Mouse (Mus musculus): Measurements from ENCODE around the gene Cdk12. TPM values are rescaled to one million over a fixed set of nuclear protein-coding genes. Genes with fewer than 3 reads are reported as not detected.

Gene Cdk12
- total RNA-seq, 2 experiments from 2014 or later = 61.8 to 63.3 TPM

Other genes starting within 250 kb of the Cdk12 start
- gene Plxdc1, start 216.6 kb upstream of the Cdk12 start, total RNA-seq (2015; ENCODE audit: low replicate concordance) = 1.3 TPM in 1 of 2 replicates, not detected in the other
- gene Plxdc1, start 216.6 kb upstream of the Cdk12 start, total RNA-seq (2017; ENCODE audit: low replicate concordance) = 2.3 and 2.4 TPM in 2 replicates
- 8.8 and 24.5 TPM in 2 replicates for gene Arl5c, start 206.9 kb upstream of the Cdk12 start, total RNA-seq (2015; ENCODE audit: low replicate concordance)
- gene Arl5c, start 206.9 kb upstream of the Cdk12 start, total RNA-seq (2017; ENCODE audit: low replicate concordance) = 9.6 and 17.5 TPM in 2 replicates
- gene Cacnb1, start 180.0 kb upstream of the Cdk12 start, total RNA-seq (2015; ENCODE audit: low replicate concordance) = not detected in 2 replicates
- gene Cacnb1, start 180.0 kb upstream of the Cdk12 start, total RNA-seq (2017; ENCODE audit: low replicate concordance) = 0.13 and 0.68 TPM in 2 replicates
- gene Rpl19, start 176.3 kb upstream of the Cdk12 start, total RNA-seq (2015; ENCODE audit: low replicate concordance) = 931 and 1,058 TPM in 2 replicates
- 346 and 531 TPM in 2 replicates for gene Rpl19, start 176.3 kb upstream of the Cdk12 start, total RNA-seq (2017; ENCODE audit: low replicate concordance)
- not detected in 2 replicates for gene Stac2, start 149.6 kb upstream of the Cdk12 start, total RNA-seq (2015; ENCODE audit: low replicate concordance)
- not detected in 2 replicates for gene Stac2, start 149.6 kb upstream of the Cdk12 start, total RNA-seq (2017; ENCODE audit: low replicate concordance)
- gene Fbxl20, start 52.7 kb upstream of the Cdk12 start, total RNA-seq (2015; ENCODE audit: low replicate concordance) = 8.6 and 13.4 TPM in 2 replicates
- 1.4 and 7.7 TPM in 2 replicates for gene Fbxl20, start 52.7 kb upstream of the Cdk12 start, total RNA-seq (2017; ENCODE audit: low replicate concordance)
- gene Med1, start 9.8 kb upstream of the Cdk12 start, total RNA-seq (2015; ENCODE audit: low replicate concordance) = 46.9 and 62.9 TPM in 2 replicates
- 29.0 and 35.2 TPM in 2 replicates for gene Med1, start 9.8 kb upstream of the Cdk12 start, total RNA-seq (2017; ENCODE audit: low replicate concordance)
- gene Neurod2, start 126.6 kb downstream of the Cdk12 start, total RNA-seq (2015; ENCODE audit: low replicate concordance) = not detected in 2 replicates
- gene Neurod2, start 126.6 kb downstream of the Cdk12 start, total RNA-seq (2017; ENCODE audit: low replicate concordance) = not detected in 2 replicates
- not detected in 2 replicates for gene Ppp1r1b, start 145.3 kb downstream of the Cdk12 start, total RNA-seq (2015; ENCODE audit: low replicate concordance)
- not detected in 2 replicates for gene Ppp1r1b, start 145.3 kb downstream of the Cdk12 start, total RNA-seq (2017; ENCODE audit: low replicate concordance)
- 4.6 and 8.3 TPM in 2 replicates for gene Stard3, start 155.3 kb downstream of the Cdk12 start, total RNA-seq (2015; ENCODE audit: low replicate concordance)
- 5.6 and 7.6 TPM in 2 replicates for gene Stard3, start 155.3 kb downstream of the Cdk12 start, total RNA-seq (2017; ENCODE audit: low replicate concordance)
- not detected in 2 replicates for gene Tcap, start 180.8 kb downstream of the Cdk12 start, total RNA-seq (2015; ENCODE audit: low replicate concordance)
- gene Tcap, start 180.8 kb downstream of the Cdk12 start, total RNA-seq (2017; ENCODE audit: low replicate concordance) = not detected in 2 replicates
- not detected in 2 replicates for gene Pnmt, start 183.4 kb downstream of the Cdk12 start, total RNA-seq (2015; ENCODE audit: low replicate concordance)
- not detected in 2 replicates for gene Pnmt, start 183.4 kb downstream of the Cdk12 start, total RNA-seq (2017; ENCODE audit: low replicate concordance)
- gene Pgap3, start 197.4 kb downstream of the Cdk12 start, total RNA-seq (2015; ENCODE audit: low replicate concordance) = 2.2 and 3.4 TPM in 2 replicates
- 1.3 and 2.4 TPM in 2 replicates for gene Pgap3, start 197.4 kb downstream of the Cdk12 start, total RNA-seq (2017; ENCODE audit: low replicate concordance)
- not detected in 2 replicates for gene Erbb2, start 209.4 kb downstream of the Cdk12 start, total RNA-seq (2015; ENCODE audit: low replicate concordance)
- 0.39 TPM in 1 of 2 replicates, not detected in the other for gene Erbb2, start 209.4 kb downstream of the Cdk12 start, total RNA-seq (2017; ENCODE audit: low replicate concordance)
- gene Mien1, start 235.9 kb downstream of the Cdk12 start, total RNA-seq (2015; ENCODE audit: low replicate concordance) = 8.8 and 10.8 TPM in 2 replicates
- gene Mien1, start 235.9 kb downstream of the Cdk12 start, total RNA-seq (2017; ENCODE audit: low replicate concordance) = 5.3 and 6.3 TPM in 2 replicates
- gene Grb7, start 243.3 kb downstream of the Cdk12 start, total RNA-seq (2015; ENCODE audit: low replicate concordance) = 2.5 and 4.2 TPM in 2 replicates
- 0.61 TPM in 1 of 2 replicates, not detected in the other for gene Grb7, start 243.3 kb downstream of the Cdk12 start, total RNA-seq (2017; ENCODE audit: low replicate concordance)